Mouse (Mus musculus): ENCODE measurements around the gene Srp54b. TPM values are rescaled to one million over a fixed set of nuclear protein-coding genes. Genes with fewer than 3 reads are reported as not detected.
"Not testable (repeated sequence)": the region's sequence is repeated elsewhere in the genome, so short reads cannot be mapped to it uniquely, and the experiment has no call there.

Srp54b gene
- polyA plus RNA-seq, 1 experiment from 2014 or later = 53.0 TPM

DNA sequence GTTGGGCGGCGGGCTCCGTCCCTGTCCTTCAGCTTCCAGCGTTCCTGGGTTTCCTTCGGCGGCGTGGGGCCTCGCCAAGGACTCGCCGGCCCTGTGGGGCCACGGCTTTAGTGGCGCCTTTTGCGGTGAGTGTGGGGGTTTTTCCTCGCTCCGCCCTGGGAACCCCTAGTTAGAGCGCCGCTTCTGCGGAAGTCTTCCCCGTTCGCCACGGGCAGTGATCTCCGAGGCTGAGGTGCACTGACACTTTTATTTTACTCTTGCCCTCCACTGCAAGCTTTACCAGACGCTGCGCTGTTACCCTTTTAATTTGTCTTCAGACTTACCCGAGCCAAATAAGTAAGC, 75.6 kb downstream of the Srp54b start:
- H3K4me2 ChIP-seq (ENCODE audit: low read length); H3K27me3 ChIP-seq (ENCODE audit: control insufficient read depth, insufficient read depth, low read length); H3K9me3 ChIP-seq (ENCODE audit: control insufficient read depth, low read length); H3K9ac ChIP-seq (ENCODE audit: low read length); H3K36me3 ChIP-seq (ENCODE audit: control insufficient read depth, insufficient read depth, low read length); ATAC-seq (ENCODE audit: insufficient number of reproducible peaks, insufficient read depth, low FRiP score, low read depth); H3K4me1 ChIP-seq (ENCODE audit: control insufficient read depth in 2 of 2, insufficient read depth in 2 of 2, low read length in 2 of 2); H3K27ac ChIP-seq (replicated peaks in 1 of 2; ENCODE audit: control insufficient read depth in 1 of 2, insufficient read depth in 1 of 2, low read depth in 2 of 2, low read length in 2 of 2): not testable (repeated sequence)
- H3K4me3 ChIP-seq (ENCODE audit: control insufficient read depth in 1 of 2, insufficient read depth in 1 of 2, low read depth in 1 of 2, low read length in 2 of 2) = peak overlapping the region; percentile 33 to 48
- WGBS = 0% methylated on average over 10 of the region's 25 CpGs

Other genes with a start within 250 kb of the Srp54b start
- gene Gm20403, start 168.6 kb upstream of the Srp54b start, polyA plus RNA-seq (2014; fragmentation: Nextera tagmentation; extraction: Ambion mirVana) = not detected in 2 replicates
- 8.9 and 12.2 TPM in 2 replicates for gene Baz1a, start 140.8 kb upstream of the Srp54b start, polyA plus RNA-seq (2014; fragmentation: Nextera tagmentation; extraction: Ambion mirVana)
- 22.5 and 25.4 TPM in 2 replicates for gene 2700097O09Rik, start 75.0 kb upstream of the Srp54b start, polyA plus RNA-seq (2014; fragmentation: Nextera tagmentation; extraction: Ambion mirVana)
- gene Srp54a, start 74.8 kb upstream of the Srp54b start, polyA plus RNA-seq (2014; fragmentation: Nextera tagmentation; extraction: Ambion mirVana) = 135 and 136 TPM in 2 replicates
- gene Fam177a, start 30.6 kb upstream of the Srp54b start, polyA plus RNA-seq (2014; fragmentation: Nextera tagmentation; extraction: Ambion mirVana) = 18.6 and 19.4 TPM in 2 replicates
- 0.44 and 1.1 TPM in 2 replicates for gene 1700047I17Rik2, start 44.5 kb downstream of the Srp54b start, polyA plus RNA-seq (2014; fragmentation: Nextera tagmentation; extraction: Ambion mirVana)
- 58.4 and 58.9 TPM in 2 replicates for gene Srp54c, start 75.1 kb downstream of the Srp54b start, polyA plus RNA-seq (2014; fragmentation: Nextera tagmentation; extraction: Ambion mirVana)
- 10.1 and 10.4 TPM in 2 replicates for gene 1110008L16Rik, start 144.5 kb downstream of the Srp54b start, polyA plus RNA-seq (2014; fragmentation: Nextera tagmentation; extraction: Ambion mirVana)
- gene Ppp2r3c, start 147.9 kb downstream of the Srp54b start, polyA plus RNA-seq (2014; fragmentation: Nextera tagmentation; extraction: Ambion mirVana) = 11.3 and 11.8 TPM in 2 replicates
- 327 and 344 TPM in 2 replicates for gene Psma6, start 229.1 kb downstream of the Srp54b start, polyA plus RNA-seq (2014; fragmentation: Nextera tagmentation; extraction: Ambion mirVana)